Mouse (Mus musculus) thymus, postnatal 0 days (tissue): ENCODE measurements around the gene Crnkl1. TPM values are rescaled to one million over a fixed set of nuclear protein-coding genes. Genes with fewer than 3 reads are reported as not detected.
"Not testable (repeated sequence)": the region's sequence is repeated elsewhere in the genome, so short reads cannot be mapped to it uniquely, and the experiment has no call there.

ENCODE experiments used
- DNase-seq: peaks from one replicate; pipeline ENCODE4 v3.0.0-alpha.2; 2015; ENCODE audit warnings: low spot score
- polyA plus RNA-seq: library from polyadenylated mRNA; unstranded; fragments of >200 nt; fragmentation: Nextera tagmentation; extraction: Ambion mirVana; gene quantifications from 2 replicates; pipeline ENCODE4 v1.2.1, GENCODE M21; 2015

The Crnkl1 gene
- polyA plus RNA-seq, 1 experiment from 2014 or later: 38.3 TPM

DNA sequence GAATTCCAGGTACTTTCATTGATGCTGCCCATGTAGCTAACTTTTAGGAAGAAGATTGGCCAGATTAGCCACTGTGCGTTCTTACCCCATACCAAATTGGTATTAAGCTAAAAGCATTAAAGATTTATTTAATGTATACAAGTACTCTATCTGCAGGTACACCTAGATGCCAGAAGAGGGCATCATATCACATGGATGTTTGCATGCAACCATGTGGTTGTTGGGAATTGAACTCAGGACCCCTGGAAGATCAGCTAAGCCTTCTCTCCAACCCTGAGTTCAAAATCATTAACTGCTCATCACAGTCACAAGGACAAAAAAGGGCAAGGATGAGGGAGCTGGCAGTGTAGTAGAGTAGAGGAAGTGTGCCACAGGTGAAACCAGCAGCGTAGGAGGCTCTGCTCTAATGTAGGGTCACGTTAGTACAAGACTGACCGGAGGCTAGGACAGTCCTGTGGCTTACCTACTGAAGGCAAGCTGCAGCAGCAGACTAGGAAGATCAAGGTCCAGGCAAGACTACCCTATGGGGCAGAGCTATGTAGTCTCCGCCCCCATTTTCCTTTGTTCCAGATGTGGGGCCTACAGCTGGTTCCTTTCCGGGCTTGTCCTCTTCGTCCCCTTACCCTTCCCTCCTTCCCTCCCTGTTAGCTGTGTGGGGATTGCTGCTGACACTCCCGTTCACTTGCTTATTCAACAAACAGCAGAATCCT is 13.7 kb downstream of the Crnkl1 start:
- DNase-seq: no peak

DNA sequence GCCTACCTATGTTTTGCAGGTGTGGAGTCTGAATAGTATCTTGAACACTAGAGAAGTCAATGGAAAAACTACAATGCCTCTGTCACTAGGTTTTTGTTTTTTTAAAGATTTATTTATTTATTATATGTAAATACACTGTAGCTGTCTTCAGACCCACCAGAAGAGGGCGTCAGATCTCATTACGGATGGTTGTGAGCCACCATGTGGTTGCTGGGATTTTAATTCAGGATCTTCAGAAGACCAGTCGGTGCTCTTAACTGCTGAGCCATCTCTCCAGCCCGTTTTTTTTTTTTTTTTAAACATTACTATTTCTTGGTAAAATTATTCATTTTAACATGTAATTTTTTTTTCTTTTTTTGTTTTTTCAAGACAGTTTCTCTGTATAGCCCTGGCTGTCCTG is 28.9 kb downstream of the Crnkl1 start:
- not testable (repeated sequence) for DNase-seq

DNA sequence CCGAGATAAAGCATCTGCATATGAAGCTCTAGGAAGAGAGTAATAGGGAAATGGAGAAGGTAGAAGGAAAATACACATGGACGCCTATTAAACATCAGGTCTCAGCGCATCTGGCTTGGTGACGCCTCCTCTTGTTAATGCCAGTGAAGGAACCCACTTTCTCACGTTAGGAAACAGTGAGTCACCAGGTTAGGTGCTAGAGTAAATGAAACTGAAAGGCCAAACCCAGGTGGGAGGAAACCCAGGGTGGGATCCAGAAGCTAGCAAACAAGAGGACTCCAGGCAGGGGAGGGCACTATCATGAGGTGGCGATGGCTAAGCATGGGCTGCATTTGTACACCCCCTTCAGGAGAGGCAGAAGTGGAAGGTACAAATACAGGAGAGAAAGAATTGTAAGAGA is 29.7 kb downstream of the Crnkl1 start:
- DNase-seq: no peak

DNA sequence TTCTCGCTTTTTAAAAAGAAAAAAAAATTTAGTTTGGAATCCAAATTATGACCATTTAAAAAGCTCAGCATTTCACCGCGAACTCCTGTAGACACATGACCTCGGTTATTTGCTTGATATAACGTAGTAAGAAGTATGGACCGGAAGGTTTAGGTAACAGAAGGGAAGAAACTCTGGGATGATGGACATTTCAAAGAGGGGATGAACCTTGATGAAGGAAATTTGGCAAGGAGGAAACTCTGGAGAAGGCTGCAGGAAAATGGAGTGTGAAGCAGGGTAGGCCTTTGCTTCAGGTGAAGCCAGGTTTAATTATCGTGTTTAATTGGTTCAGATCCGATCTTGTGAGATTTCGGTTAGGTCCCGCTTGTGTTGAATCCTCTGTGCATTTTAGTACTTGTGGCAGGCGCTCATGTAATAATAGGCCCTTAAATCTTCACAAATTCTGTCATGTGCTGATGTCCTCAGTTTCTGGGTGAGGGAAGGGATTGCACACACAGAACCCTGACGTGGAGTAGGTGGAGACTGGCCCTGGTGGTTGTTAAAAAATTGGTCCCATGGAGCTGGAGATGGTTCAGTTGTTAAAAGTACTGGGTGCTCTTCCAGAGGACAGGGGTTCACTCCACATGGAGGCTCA is 30.7 kb downstream of the Crnkl1 start:
- DNase-seq: no peak

DNA sequence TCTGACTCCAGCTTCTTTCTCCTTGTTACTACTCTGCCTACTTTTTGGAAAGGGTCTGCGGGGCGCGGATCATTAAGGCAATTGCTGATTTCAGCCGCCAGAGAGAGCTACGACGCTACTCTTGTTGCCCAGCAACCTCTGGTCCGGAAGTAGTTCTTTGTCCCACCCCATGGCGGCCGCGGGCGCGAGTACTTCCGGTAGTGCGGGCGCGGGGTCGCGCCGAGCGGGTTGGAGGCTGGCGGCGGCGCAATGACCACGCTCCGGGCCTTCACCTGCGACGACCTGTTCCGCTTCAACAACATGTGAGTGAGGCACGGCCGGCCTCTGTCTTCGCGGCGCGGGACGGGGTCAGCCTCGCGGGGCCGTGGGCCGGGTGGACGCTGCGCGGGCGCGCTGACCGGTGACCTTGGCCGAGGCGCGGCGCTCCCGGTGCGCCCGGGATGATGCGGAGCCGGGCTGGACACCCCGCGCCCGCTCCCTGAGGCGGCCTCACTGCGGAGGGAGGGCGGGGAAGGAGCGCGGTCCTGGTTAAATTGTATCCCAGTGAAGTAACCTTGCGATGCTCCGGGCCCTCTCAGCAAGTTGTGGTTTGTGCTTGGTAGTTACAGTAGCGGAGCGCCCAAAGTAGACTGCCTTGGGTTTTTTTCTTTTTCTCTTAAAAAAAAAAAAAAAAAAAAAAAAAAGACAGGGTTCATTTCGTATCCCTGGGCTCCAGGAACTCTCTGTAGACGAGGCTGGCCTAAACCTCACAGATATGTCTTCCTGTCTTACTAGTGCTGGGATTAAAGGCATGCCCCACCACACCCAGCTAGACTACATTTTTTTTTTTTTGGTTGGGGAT is 31.5 kb downstream of the Crnkl1 start:
- peak; percentile 87 for DNase-seq

DNA sequence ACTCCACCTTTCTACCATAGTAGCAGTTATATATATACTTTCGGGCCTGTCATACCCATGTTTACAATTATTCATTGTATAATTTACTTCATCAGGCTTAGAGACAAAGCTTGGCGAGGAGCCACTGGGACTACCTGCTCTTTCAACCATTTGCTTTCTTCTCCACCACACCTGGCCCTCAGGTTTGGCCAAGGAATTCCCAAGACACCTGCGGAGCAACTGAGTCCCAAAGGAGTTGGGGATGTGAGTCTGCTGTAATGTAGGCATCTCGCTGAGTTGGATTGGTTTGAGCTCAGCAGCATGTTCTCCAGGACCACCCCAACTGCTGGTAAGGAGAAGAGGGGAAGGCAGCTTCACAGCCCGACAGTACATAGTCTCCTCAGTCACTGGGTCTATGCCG is 33.0 kb downstream of the Crnkl1 start, which contains the start of gene Naa20:
TSS of gene Naa20 (plus strand) at position 239 of the 400 bp plus-strand sequence.
- no peak for DNase-seq

DNA sequence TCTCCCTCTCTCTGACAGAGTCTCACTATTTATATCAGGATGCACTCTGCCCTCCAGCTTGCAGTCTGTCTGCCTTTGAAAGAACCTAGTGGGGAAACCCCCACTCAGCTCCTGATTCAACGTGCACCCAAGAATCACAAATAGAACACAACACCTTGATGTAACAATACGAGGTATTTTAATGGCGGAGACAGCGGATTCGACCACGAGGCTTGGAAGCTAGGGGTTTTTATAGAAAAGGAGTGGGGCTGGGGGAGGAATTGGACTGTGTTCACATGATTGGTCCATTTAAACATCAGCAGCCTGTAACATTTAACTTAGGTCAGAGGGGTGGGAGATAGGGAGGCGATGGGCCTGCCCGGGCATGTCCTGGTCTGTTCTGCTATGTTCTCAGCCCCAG is 34.5 kb downstream of the Crnkl1 start:
- DNase-seq: not testable (repeated sequence)

DNA sequence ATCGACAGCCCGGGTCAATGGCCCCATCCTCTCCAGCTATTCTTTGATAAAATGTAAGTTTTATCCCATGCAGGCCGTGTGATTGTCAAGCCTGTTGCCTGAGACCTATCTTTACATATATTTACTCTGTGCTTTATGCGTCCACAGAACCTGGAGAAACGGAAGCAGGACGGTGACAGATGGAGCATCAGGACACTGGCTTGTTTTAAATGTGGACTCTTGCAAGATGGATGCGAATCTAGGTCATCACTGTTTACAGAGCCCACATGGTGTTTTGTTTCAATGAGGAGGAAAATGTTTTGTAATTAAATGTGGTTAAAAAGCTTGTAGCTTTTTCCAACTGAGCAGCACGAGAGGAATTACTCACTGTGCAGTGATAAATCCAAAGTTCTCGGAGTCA is 36.7 kb downstream of the Crnkl1 start:
- no peak for DNase-seq

DNA sequence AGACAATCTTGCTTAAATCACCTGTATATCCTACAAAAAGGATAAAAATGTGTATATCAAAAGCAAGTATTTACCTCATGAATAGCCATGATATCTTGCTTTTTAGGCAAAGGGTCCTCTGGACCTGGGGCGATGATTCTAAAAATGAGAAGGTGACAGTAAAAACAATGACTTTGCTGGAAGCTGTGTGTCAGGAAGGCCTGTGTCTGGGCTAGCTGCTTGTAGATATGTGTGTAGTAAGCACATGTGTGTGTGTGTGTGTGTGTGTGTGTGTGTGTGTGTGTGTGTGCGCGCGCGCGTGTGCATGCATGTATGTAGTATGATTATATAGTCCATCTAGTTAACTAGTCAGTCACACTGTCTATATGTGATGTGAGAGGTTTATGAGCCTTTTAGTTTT is 41.1 kb downstream of the Crnkl1 start:
- DNase-seq: no peak

DNA sequence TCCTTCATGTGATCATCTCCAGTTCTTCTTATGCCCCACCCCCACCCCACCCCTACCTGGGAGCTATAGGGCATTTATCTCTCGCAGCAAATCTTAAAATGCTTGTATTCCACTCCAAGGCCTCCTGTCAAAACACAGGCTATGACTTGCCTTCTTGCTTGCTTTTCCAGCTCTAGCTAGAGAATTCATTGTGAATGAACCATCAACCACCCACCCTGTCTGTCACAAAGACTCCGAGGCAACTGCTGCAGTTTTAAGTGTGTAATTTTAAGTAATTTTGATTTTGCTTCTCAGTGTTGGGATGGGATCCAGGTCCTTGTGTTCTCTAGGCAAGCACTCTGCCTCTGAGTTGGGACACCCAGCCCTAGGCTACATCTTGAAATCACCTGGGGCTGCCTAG is 44.2 kb downstream of the Crnkl1 start:
- DNase-seq: no peak

DNA sequence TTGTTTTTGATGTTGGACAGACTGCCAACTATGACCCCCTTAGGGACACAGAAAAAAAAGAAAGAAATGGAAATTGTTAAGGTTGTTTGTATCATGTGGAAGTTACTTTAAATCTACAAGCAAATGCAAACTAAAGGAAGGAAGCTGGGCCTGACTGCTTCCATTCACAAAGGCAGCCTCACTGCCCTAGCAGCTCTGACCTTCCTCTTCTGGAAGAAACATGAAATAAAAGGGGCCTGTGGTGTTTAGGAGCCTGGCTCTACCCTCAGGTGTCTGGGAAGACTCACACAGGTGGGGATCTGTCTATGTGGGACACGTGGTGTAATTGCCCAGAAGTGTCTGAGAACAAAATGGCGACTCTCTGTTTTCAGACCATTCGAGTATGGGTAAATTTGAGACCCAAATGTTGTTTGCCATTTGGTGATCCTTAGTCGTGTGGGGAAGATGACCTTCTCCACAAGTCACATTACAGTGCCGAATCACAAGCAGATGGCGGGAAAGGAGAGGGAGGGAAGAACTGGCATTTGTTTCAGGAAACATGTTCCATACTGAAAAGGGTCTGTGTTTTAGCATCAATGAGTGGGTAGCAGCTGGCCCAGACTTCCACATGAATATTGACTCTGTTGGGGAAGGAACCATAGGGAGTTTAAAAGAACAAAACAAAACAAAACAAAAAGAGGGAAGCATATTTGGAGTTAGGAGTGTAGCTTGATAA is 45.9 kb downstream of the Crnkl1 start:
- no peak for DNase-seq

DNA sequence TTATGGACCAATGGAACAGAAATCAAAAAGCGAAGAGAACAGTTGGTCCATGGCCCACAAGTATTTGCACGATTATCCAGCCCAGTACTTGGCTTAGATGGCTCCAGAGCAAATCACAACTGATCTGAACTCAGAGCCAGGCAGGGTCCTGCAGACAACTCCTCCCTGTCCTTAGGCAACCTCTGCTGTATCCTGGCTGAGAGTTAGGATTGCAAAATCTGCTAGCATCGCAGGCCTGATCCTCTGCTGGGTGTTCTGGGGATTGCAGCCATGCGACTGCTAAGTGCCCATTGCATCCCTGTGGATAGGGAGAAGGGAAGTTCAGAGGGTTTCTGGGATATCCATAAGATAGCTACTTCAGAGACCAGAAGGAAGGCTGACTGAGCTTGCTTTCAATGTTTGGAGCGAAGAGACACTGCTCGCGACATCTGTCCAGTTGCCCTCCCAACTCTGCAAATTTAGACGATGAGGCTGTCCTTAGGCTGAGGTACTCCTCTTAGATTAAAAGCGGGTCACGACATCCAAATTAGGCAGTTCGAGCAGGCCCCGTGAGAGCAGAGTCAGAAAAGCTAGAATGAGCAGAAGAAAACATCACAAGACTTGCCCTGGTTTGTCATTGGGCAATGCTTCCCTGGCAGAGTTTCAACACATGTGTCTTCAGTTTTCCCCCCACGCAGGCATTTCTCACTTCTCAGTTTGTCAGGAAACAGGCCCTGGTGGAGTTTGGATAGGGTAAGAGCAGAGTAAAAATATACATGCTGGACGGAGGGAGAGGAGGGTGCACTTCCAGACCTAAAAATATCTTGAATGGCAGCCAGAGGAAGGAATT is 46.7 kb downstream of the Crnkl1 start:
- DNase-seq: no peak

DNA sequence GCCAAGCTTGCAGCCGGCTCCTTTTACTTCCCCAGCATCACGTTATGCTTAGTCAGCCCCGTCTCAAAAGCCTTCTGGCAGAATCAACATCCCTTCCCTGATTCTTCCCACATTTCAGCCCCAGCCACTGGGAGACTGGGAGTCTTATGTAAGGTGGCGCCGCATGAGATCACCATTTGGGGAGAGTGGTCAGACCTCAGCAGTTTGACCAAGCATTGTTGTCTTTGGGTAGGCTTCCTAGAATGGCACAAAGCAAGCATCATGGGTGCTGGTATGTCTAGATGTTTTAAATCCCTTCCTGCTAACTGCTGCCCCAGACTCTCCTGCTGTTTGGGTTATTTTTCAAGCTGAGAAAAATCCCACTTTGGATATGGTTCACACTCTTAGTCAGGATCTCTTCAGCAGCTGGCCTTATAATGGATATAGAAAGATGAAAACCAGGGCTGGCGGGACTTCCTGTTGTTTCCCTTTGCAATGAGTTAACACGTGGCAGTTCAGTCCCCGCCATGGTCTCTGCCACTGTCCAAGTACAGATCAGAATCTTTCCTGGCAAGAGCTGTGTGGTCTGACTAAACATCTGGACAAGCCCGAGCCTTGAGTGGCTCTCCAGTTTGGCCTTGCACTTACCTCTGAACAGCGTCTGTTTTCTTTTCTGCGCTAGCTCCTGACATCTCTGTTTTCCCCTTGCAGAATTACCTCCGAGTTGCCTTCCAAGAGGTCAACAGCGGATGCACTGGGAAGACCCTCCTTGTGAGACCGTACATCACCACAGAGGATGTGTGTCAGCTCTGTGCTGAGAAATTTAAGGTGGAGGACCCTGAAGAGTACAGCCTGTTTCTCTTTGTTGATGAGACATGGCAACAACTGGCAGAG is 49.7 kb downstream of the Crnkl1 start:
- no peak for DNase-seq

DNA sequence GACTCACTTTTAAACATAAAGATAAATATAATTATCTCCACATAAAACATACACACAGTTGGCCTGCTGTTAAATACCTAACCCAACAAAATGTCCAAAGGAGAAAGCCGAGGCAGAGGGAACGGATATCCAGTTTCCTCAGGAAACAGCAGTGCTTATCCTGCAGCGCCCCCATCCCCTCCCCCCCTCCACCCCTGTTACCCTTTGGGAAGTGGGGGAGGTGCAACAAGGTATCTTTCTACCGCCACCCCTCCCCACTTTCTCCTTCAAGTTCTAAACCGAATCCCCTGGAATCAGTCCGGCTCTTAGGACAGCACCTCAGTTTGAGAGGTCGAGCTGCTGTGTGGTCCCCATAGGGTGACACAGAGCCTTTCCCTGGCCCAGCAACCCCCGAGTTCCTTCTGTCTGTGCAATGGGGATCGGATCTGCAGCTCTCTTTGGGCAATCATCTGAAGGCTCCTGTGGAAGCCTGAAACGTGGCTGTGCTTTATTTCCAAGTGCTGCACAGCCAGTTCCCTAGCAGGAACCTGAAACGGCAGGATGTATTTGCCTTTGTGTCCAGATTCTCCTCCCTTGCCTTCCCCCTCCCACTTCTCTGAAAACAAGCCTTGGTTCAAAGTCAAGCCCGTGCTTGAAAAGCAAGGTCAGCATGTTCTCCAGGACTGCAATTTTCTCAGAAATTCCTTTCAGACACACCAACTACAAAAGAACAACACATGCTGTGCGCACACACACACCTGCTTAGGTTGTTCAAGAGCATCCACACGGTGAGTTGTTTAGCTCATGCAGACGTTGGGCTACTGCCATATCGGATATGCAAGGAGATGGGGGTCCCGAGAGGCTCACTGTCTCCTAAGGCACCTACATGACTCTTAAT is 50.5 kb downstream of the Crnkl1 start:
- DNase-seq: no peak

DNA sequence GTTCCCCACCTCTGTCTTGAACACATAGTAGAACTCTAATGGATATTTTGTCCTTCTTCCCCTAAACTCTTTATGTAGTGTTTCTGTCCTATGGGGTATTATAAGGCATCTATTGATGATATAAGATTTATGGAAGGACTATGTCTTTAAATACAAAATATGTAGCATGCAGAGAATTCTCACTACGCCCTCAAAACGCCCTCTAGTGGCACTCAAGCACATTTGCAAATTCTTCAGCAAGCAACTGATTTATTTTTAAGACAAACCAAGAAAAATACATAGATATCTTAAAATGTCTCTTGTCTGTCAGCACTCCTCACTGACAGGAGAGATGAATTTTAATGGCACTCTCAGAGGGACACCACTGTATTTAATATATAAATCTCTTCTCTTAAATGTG is 52.4 kb downstream of the Crnkl1 start:
- DNase-seq: no peak

DNA sequence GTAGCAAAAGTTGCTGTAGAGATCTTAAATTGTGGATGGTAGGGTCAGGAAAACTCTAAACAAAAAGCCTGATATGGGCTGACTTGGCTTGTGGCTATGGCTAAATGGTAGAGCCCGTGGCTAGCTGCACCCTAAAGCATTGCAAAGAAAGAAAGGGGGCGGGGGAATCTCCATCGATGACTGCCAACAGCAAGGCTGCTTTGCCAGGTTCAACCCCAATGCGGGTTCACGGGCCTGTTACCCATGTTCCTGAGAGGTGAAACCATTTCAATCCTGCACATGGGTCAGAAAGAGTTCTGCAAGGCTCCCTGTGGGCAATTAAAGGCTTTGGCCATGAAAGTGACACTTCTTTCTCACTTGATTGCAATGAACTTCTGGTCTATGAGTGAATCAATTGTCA is 52.9 kb downstream of the Crnkl1 start:
- DNase-seq: no peak

DNA sequence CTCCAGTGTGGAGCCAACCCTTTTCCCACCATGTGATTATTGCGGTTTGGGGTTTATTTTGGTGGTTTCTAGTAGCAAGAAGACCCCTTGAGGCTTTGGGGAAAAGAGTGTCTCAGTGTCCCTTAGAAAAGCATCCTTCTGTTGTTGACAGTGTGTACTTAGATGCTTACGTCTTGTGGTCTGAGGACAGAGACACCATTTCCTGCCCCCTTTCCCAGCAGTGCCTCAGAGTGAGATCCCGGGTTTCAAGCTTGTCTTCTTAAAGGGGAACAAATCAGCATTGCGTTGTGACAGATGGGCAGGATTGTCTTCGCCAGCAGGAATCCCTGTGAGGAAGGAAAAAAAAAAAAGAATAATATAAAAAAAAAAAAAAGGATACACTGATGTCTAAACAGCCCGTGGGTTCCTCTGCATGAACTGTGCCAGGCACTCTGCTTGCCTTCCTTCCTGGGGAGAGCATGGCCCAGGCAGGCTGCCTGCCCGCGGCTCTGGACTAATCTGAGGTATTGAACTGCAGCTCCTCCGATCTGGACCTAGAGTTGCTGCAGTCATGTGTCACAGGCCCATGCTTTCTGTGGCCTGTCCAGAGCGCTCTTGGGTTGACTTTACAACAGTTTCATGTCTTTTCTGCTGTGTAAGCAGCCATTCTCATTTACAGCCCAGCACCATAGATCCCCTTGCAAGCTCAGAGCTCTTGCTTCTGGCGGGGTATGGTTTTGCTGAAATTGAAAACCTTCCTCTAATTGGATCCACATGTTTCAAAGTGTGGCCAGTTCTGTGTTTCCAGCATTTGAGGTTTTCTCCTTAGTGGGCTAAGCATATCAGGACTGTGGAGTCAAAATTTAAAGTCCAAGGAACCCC is 53.7 kb downstream of the Crnkl1 start:
- no peak for DNase-seq

DNA sequence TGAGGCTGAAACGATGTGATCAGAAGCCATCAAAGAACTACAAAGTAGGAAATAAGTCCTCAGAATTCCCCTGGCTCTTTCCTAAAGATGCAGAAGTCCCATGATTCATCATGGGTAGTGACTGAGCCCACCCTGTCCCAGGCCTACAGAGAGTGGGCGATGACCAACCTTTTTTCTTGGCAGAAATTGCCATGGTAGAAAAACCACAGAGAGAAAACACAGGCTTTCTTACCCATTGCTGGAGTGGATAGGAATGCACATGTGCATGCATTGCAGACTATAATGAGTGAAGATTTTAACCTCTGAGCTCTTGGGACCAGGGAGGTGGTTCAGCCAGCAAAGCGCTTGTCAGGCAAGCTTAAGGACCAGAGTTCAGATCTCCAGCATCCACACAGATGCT is 57.6 kb downstream of the Crnkl1 start:
- no peak for DNase-seq
